Mouse (Mus musculus) liver, adult 2 months (tissue): Measurements from ENCODE around the gene Map3k6. TPM values are rescaled to one million over a fixed set of nuclear protein-coding genes. Genes with fewer than 3 reads are reported as not detected.

Experiments used
- DNase-seq: peaks from one replicate; pipeline ENCODE4 v3.0.0-alpha.2; 2011; ENCODE audit warnings: low read depth, low spot score; ENCODE audit errors: extremely low read depth
- H3K27ac ChIP-seq: fragments of 200-500 bp; replicated peaks from 2 replicates; pipeline ENCODE4 v1.5.1; 2012; ENCODE audit warnings: low read depth, mild to moderate bottlenecking, control low read depth, inconsistent platforms, low read length; ENCODE audit not compliant: insufficient read depth
- H3K27me3 ChIP-seq: fragments of 200-500 bp; 2 replicates; pipeline ENCODE4 v1.6.1; 2012; ENCODE audit warnings: mild to moderate bottlenecking, moderate library complexity, low read length, inconsistent platforms; ENCODE audit not compliant: control insufficient read depth, insufficient read depth
- H3K36me3 ChIP-seq: fragments of 200-500 bp; 2 replicates; pipeline ENCODE4 v1.6.1; 2012; ENCODE audit warnings: low read length, inconsistent platforms; ENCODE audit not compliant: control insufficient read depth, insufficient read depth
- H3K4me1 ChIP-seq: fragments of 200-500 bp; 2 replicates; pipeline ENCODE4 v1.6.1; 2011; ENCODE audit warnings: low read length; ENCODE audit not compliant: control insufficient read depth, insufficient read depth
- H3K4me3 ChIP-seq: fragments of 200-500 bp; 2 replicates; pipeline ENCODE4 v1.5.1; 2011; ENCODE audit warnings: low read depth, mild to moderate bottlenecking, control low read depth, low read length, moderate library complexity; ENCODE audit not compliant: insufficient read depth
- H3K79me2 ChIP-seq: fragments of 200-500 bp; 2 replicates; pipeline ENCODE4 v1.6.1; 2012; ENCODE audit warnings: inconsistent platforms, mild to moderate bottlenecking, low read length, moderate library complexity; ENCODE audit not compliant: control insufficient read depth, insufficient read depth
- H3K9ac ChIP-seq: fragments of 200-500 bp; 2 replicates; pipeline ENCODE4 v1.6.1; 2012; ENCODE audit warnings: low read depth, mild to moderate bottlenecking, control low read depth, inconsistent platforms, low read length
- CTCF ChIP-seq: fragments of 200-500 bp; IDR thresholded peaks from 2 replicates; pipeline ENCODE4 v1.5.1; 2011; ENCODE audit warnings: low read depth, low read length, control low read depth
- POLR2A ChIP-seq: fragments of 200-500 bp; IDR thresholded peaks from 2 replicates; pipeline ENCODE4 v1.6.1; 2011; ENCODE audit warnings: low read length, control low read depth; ENCODE audit not compliant: insufficient read depth; ENCODE audit errors: extremely low read depth
- WGBS: fragments of 180-500 bp; shearing (Covaris S2); methylation state at CpG from one replicate; pipeline ENCODE4 v1.1.7; 2018; 5-methylcytosine and 5-hydroxymethylcytosine counted together
- polyA plus RNA-seq: library from polyadenylated mRNA; depleted of rRNA; stranded (reverse); fragments of >200 nt; gene quantifications from 2 replicates; pipeline ENCODE4 v1.2.3, GENCODE M21; 2012
- total RNA-seq: library from RNA; depleted of rRNA; stranded (reverse); fragments of >200 nt; gene quantifications from 2 replicates; pipeline ENCODE4 v1.2.3, GENCODE M21; 2014

The Map3k6 gene
- total and polyA plus RNA-seq, 2 experiments, result 0.80 to 1.3 TPM

DNA sequence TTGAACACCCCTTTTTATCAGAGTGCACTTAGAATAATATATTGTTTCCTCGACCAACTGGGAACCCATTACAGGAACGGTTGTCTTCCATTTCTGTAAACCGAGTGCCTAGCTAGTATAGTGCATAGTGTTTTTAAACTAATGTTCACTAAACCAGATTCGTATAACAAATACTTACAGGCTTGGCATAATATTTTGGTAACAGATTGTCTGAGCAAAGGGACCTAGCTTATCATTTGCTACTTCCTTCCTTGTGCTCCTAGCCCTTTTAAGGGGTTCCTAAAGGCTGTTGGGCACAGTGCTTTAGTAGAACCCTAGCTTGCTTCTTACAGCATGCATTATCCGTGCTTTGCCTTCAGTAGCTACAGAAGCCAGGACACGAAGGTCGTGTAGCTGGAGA is 40.9 kb downstream of the Map3k6 start:
- Histone ChIP-seq H3K27me3 (no peaks in the 10 kb centered on the region), H3K36me3 (no peaks in the 10 kb centered on the region), H3K9ac (no peak overlapping the region), H3K79me2 (peaks cover 8% of the 10 kb centered on the region; the same call in 1 of the 2 replicates), H3K27ac (no peak overlapping the region), H3K4me1 (peaks cover 8% of the 10 kb centered on the region; the same call in 1 of the 2 replicates), H3K4me3 (no peak overlapping the region)
- TF ChIP-seq POLR2A (no peak), CTCF (no peak)
- DNase-seq, result no peak
- 62% methylated on average over 7 of the region's 7 CpGs for WGBS

GRCm38 (mm10) chr4:133281951-133282481 is 41.4 kb downstream of the Map3k6 start:
- no peaks in the 10 kb centered on the region for H3K27me3 ChIP-seq
- 72% methylated on average over 5 of the region's 5 CpGs for WGBS
- H3K4me3 ChIP-seq, result no peak overlapping the region
- no peaks in the 10 kb centered on the region for H3K36me3 ChIP-seq
- no peak for TF ChIP-seq POLR2A
- TF ChIP-seq CTCF, result no peak
- peaks cover 4% of the 10 kb centered on the region; the same call in 1 of the 2 replicates for H3K79me2 ChIP-seq
- H3K4me1 ChIP-seq, result peaks cover 5% of the 10 kb centered on the region; the same call in 1 of the 2 replicates
- no peak for DNase-seq
- H3K9ac ChIP-seq, result no peak overlapping the region
- no peak overlapping the region for H3K27ac ChIP-seq

DNA sequence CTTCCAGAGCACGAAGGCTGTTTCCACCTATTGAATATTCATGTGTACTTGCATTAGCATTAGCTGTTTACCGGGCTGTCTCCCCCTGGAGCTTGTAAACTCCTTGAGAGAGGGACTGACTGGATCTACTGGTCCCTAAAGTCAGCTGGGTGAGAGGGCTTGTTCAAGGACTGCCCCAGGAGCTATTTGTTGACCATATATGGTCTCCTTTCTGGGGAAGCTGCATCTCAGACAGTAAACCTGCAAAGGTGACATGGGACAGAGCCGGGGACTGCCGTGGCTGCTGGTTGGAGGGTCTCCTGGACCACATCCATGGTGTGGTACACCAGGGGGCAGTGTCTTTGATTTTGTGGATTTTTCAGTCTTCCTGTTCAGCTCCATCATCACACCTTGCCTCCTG is 42.0 kb downstream of the Map3k6 start:
- H3K4me1 ChIP-seq, result peaks cover 5% of the 10 kb centered on the region; the same call in 1 of the 2 replicates

DNA sequence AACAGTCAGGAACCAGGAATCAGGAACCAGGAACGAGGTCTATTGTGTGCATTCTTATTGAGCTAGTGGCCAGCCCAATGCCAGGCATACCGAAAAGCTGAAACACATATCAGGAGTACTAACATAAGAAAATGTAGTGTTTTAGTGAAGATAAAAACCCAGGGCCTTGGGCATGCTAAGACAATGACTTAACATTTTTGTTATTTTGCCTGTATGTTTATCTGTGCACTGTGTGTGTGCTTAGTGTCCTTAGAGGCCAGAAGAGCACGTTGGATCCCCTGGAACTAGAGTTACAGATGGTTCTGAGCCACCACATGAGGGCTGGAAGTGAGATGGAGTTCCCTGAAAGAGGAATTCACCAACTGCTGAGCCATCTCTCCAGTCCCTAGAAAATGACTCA is 44.7 kb downstream of the Map3k6 start:
- H3K79me2 ChIP-seq, result no peaks in the 10 kb centered on the region
- H3K4me1 ChIP-seq, result peaks cover 5% of the 10 kb centered on the region; the same call in 1 of the 2 replicates
- no peak overlapping the region for H3K4me3 ChIP-seq
- 73% methylated on average over 3 of the region's 3 CpGs for WGBS
- TF ChIP-seq POLR2A (no peak), CTCF (no peak)
- H3K36me3 ChIP-seq, result no peaks in the 10 kb centered on the region
- no peaks in the 10 kb centered on the region for H3K27me3 ChIP-seq
- no peak overlapping the region for H3K27ac ChIP-seq
- H3K9ac ChIP-seq, result no peak overlapping the region
- DNase-seq, result no peak

More for the DNA sequence above, 42.0 kb downstream of the Map3k6 start:
- 66% methylated on average over 4 of the region's 4 CpGs for WGBS
- TF ChIP-seq POLR2A (no peak), CTCF (no peak)
- no peak overlapping the region for H3K27ac ChIP-seq
- H3K4me3 ChIP-seq, result no peak overlapping the region
- no peak overlapping the region for H3K9ac ChIP-seq
- no peaks in the 10 kb centered on the region for H3K27me3 ChIP-seq
- DNase-seq, result no peak
- H3K36me3 ChIP-seq, result no peaks in the 10 kb centered on the region
- H3K79me2 ChIP-seq, result no peaks in the 10 kb centered on the region

DNA sequence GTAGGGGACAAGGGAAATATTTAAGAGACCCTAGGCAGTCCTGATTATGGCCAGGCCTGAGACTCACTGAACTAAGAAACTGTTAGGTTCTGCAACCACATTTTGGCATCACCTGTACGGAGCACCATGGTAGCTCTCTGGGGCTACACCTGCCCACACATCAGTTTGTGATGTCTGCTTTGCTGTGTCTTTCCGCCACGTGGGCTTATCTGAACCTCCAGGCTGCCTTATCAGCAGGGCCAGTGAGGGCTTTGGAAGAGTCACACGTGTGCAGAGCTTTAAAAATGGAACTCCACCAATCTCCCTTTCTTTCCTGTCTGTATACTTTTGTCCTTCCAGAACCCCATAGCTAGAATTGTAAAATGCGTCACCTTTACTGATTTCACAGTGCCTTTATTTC is 45.3 kb downstream of the Map3k6 start:
- H3K9ac ChIP-seq, result no peak overlapping the region
- no peak overlapping the region for H3K4me3 ChIP-seq
- no peak for DNase-seq
- WGBS, result 56% methylated on average over 5 of the region's 5 CpGs
- H3K36me3 ChIP-seq, result no peaks in the 10 kb centered on the region
- no peak for TF ChIP-seq POLR2A
- no peak for TF ChIP-seq CTCF
- peaks cover 5% of the 10 kb centered on the region; the same call in 1 of the 2 replicates for H3K4me1 ChIP-seq
- H3K27ac ChIP-seq, result peak overlapping the region; percentile 88
- no peaks in the 10 kb centered on the region for H3K79me2 ChIP-seq
- no peaks in the 10 kb centered on the region for H3K27me3 ChIP-seq

- Histone ChIP-seq H3K4me3 (no peak overlapping the region), H3K9ac (no peak overlapping the region), H3K79me2 (no peaks in the 10 kb centered on the region), H3K36me3 (no peaks in the 10 kb centered on the region), H3K27ac (peak overlapping the region; percentile 88), H3K4me1 (peaks cover 5% of the 10 kb centered on the region; the same call in 1 of the 2 replicates), H3K27me3 (no peaks in the 10 kb centered on the region)
- DNase-seq, result peak; percentile 99
- TF ChIP-seq CTCF (no peak), POLR2A (no peak)
- 22% methylated on average over 4 of the region's 4 CpGs for WGBS
Observed at GRCm38 (mm10) chr4:133286476-133287077, 46.0 kb downstream of the Map3k6 start.
